Mouse (Mus musculus) kidney, embryonic 16.5 days (tissue): ENCODE results near the gene Ubtf. TPM values are rescaled to one million over a fixed set of nuclear protein-coding genes. Genes with fewer than 3 reads are reported as not detected.

Experiments used
- ATAC-seq: fragments of 200-750 bp; cut with Nextera tagmentation; 2 replicates; pipeline ENCODE4 v1.8.0; 2017; ENCODE audit warnings: moderate TSS enrichment; ENCODE audit not compliant: low FRiP score, low TSS enrichment
- H3K27ac ChIP-seq: fragments of 300-500 bp; sonication (generic); 2 replicates; pipeline ENCODE4 v1.5.1; 2014; ENCODE audit warnings: low read length
- H3K27me3 ChIP-seq: fragments of 300-500 bp; sonication (generic); 2 replicates; pipeline ENCODE4 v1.6.1; 2014; ENCODE audit warnings: low read length, control low read depth, mixed read lengths; ENCODE audit not compliant: insufficient read depth
- H3K36me3 ChIP-seq: fragments of 300-500 bp; sonication (generic); 2 replicates; pipeline ENCODE4 v1.6.1; 2014; ENCODE audit warnings: low read length, control low read depth, mixed read lengths; ENCODE audit not compliant: insufficient read depth
- H3K4me1 ChIP-seq: fragments of 300-500 bp; sonication (generic); 2 replicates; pipeline ENCODE4 v1.6.1; 2014; ENCODE audit warnings: low read length, control low read depth, mixed read lengths; ENCODE audit not compliant: insufficient read depth
- H3K4me2 ChIP-seq: fragments of 300-500 bp; sonication (generic); replicated peaks from 2 replicates; pipeline ENCODE4 v1.6.1; 2014; ENCODE audit warnings: low read depth, low read length
- H3K4me3 ChIP-seq: fragments of 300-500 bp; sonication (generic); 2 replicates; pipeline ENCODE4 v1.5.1; 2014; ENCODE audit warnings: mild to moderate bottlenecking, low read length
- H3K9ac ChIP-seq: fragments of 300-500 bp; sonication (generic); replicated peaks from 2 replicates; pipeline ENCODE4 v1.6.1; 2014; ENCODE audit warnings: low read length
- H3K9me3 ChIP-seq: fragments of 300-500 bp; sonication (generic); 2 replicates; pipeline ENCODE4 v1.6.1; 2016; ENCODE audit warnings: low read length, control low read depth
- WGBS: fragments of 180-500 bp; shearing (Covaris S2); extraction: QIAGEN DNeasy Blood & Tissue Kit; methylation state at CpG from one replicate; pipeline ENCODE4 v1.1.7; 2014; 5-methylcytosine and 5-hydroxymethylcytosine counted together
- polyA plus RNA-seq: library from polyadenylated mRNA; unstranded; fragments of >200 nt; fragmentation: Nextera tagmentation; extraction: Ambion mirVana; gene quantifications from 2 replicates; pipeline ENCODE4 v1.2.1, GENCODE M21; 2015

Ubtf gene
- polyA plus RNA-seq, 1 experiment from 2014 or later: 94.7 TPM

GRCm38 (mm10) chr11:102291051-102291535 is 28.4 kb downstream of the Ubtf start:
- Histone ChIP-seq H3K4me2 (no peak overlapping the region), H3K4me1 (peaks cover 24% of the 10 kb centered on the region), H3K9me3 (no peaks in the 10 kb centered on the region), H3K27me3 (no peaks in the 10 kb centered on the region), H3K36me3 (peaks cover 59% of the 10 kb centered on the region), H3K9ac (no peak overlapping the region), H3K4me3 (no peak overlapping the region), H3K27ac (no peak overlapping the region)
- no peak for ATAC-seq
- WGBS: 82% methylated on average over 11 of the region's 11 CpGs

GRCm38 (mm10) chr11:102290141-102290540 is 29.4 kb downstream of the Ubtf start:
- peaks cover 26% of the 10 kb centered on the region for H3K4me1 ChIP-seq
- no peak overlapping the region for H3K27ac ChIP-seq
- 83% methylated on average over 4 of the region's 4 CpGs for WGBS
- no peak for ATAC-seq
- H3K9ac ChIP-seq: no peak overlapping the region
- no peaks in the 10 kb centered on the region for H3K9me3 ChIP-seq
- no peak overlapping the region for H3K4me3 ChIP-seq
- peaks cover 59% of the 10 kb centered on the region for H3K36me3 ChIP-seq
- H3K4me2 ChIP-seq: no peak overlapping the region
- H3K27me3 ChIP-seq: no peaks in the 10 kb centered on the region

- no peak overlapping the region for H3K27ac ChIP-seq
- no peak overlapping the region for H3K4me2 ChIP-seq
- H3K4me3 ChIP-seq: no peak overlapping the region
- peaks cover 59% of the 10 kb centered on the region for H3K36me3 ChIP-seq
- H3K9me3 ChIP-seq: no peaks in the 10 kb centered on the region
- WGBS: 49% methylated on average over 6 of the region's 6 CpGs
- H3K27me3 ChIP-seq: no peaks in the 10 kb centered on the region
- peaks cover 20% of the 10 kb centered on the region for H3K4me1 ChIP-seq
- no peak for ATAC-seq
- H3K9ac ChIP-seq: no peak overlapping the region
Observed at GRCm38 (mm10) chr11:102289511-102290100, 29.9 kb downstream of the Ubtf start.

- ATAC-seq: no peak
- H3K9ac ChIP-seq: no peak overlapping the region
- H3K4me2 ChIP-seq: no peak overlapping the region
- H3K4me1 ChIP-seq: peaks cover 20% of the 10 kb centered on the region
- no peaks in the 10 kb centered on the region for H3K27me3 ChIP-seq
- no peak overlapping the region for H3K4me3 ChIP-seq
- H3K36me3 ChIP-seq: peaks cover 56% of the 10 kb centered on the region
- no peaks in the 10 kb centered on the region for H3K9me3 ChIP-seq
- WGBS: 67% methylated on average over 2 of the region's 2 CpGs
- no peak overlapping the region for H3K27ac ChIP-seq
Observed at GRCm38 (mm10) chr11:102288913-102289312, 30.6 kb downstream of the Ubtf start.

GRCm38 (mm10) chr11:102288027-102288804 is 31.3 kb downstream of the Ubtf start:
- no peaks in the 10 kb centered on the region for H3K9me3 ChIP-seq
- H3K9ac ChIP-seq: no peak overlapping the region
- 81% methylated on average over 8 of the region's 8 CpGs for WGBS
- ATAC-seq: no peak
- H3K27ac ChIP-seq: no peak overlapping the region
- H3K36me3 ChIP-seq: peaks cover 50% of the 10 kb centered on the region
- H3K4me2 ChIP-seq: no peak overlapping the region
- no peaks in the 10 kb centered on the region for H3K27me3 ChIP-seq
- H3K4me3 ChIP-seq: no peak overlapping the region
- peaks cover 20% of the 10 kb centered on the region for H3K4me1 ChIP-seq

- H3K27ac ChIP-seq: no peak overlapping the region
- no peak overlapping the region for H3K4me2 ChIP-seq
- peaks cover 20% of the 10 kb centered on the region for H3K4me1 ChIP-seq
- no peak overlapping the region for H3K4me3 ChIP-seq
- no peaks in the 10 kb centered on the region for H3K9me3 ChIP-seq
- WGBS: 84% methylated on average over 8 of the region's 8 CpGs
- no peak for ATAC-seq
- no peak overlapping the region for H3K9ac ChIP-seq
- no peaks in the 10 kb centered on the region for H3K27me3 ChIP-seq
- peaks cover 43% of the 10 kb centered on the region for H3K36me3 ChIP-seq
Observed at GRCm38 (mm10) chr11:102287485-102287884, 32.1 kb downstream of the Ubtf start.

GRCm38 (mm10) chr11:102285095-102285834 is 34.3 kb downstream of the Ubtf start:
- Histone ChIP-seq H3K27ac (peak overlapping the region; percentile 92), H3K4me2 (peak overlapping the region; percentile 74), H3K4me1 (peaks cover 20% of the 10 kb centered on the region), H3K9ac (peak overlapping the region; percentile 88), H3K9me3 (no peaks in the 10 kb centered on the region), H3K36me3 (peaks cover 21% of the 10 kb centered on the region), H3K4me3 (peak overlapping the region; percentile 78), H3K27me3 (no peaks in the 10 kb centered on the region)
- ATAC-seq: peak; percentile 72
- WGBS: 4% methylated on average over 31 of the region's 31 CpGs

- Histone ChIP-seq H3K4me1 (peaks cover 20% of the 10 kb centered on the region), H3K4me3 (peak within 1 kb of the TSS; percentile 78), H3K9ac (peak within 1 kb of the TSS; percentile 88), H3K27ac (peak within 1 kb of the TSS; percentile 92), H3K9me3 (no peaks in the 10 kb centered on the region), H3K4me2 (peak within 1 kb of the TSS; percentile 74), H3K27me3 (no peaks in the 10 kb centered on the region), H3K36me3 (peaks cover 21% of the 10 kb centered on the region)
- ATAC-seq: peak; percentile 90
- WGBS: under 1% methylated on average over 32 of the region's 32 CpGs
Observed at GRCm38 (mm10) chr11:102284501-102285094, 34.9 kb downstream of the Ubtf start, which contains the start of gene Tmub2. Gene Tmub2, plus strand, starts transcription at chr11:102284931.

GRCm38 (mm10) chr11:102283922-102284321 is 35.6 kb downstream of the Ubtf start:
- ATAC-seq: no peak
- peaks cover 18% of the 10 kb centered on the region for H3K36me3 ChIP-seq
- no peak overlapping the region; the same call in 1 of the 2 replicates for H3K9ac ChIP-seq
- 85% methylated on average over 6 of the region's 6 CpGs for WGBS
- peaks cover 18% of the 10 kb centered on the region for H3K4me1 ChIP-seq
- no peaks in the 10 kb centered on the region for H3K9me3 ChIP-seq
- peak overlapping the region; percentile 74 for H3K4me2 ChIP-seq
- H3K4me3 ChIP-seq: peak overlapping the region; percentile 78
- H3K27ac ChIP-seq: peak overlapping the region; percentile 86
- no peaks in the 10 kb centered on the region for H3K27me3 ChIP-seq
